Mouse (Mus musculus) myocyte (in vitro differentiated cells): Measurements from ENCODE around the gene Plcxd2. TPM values are rescaled to one million over a fixed set of nuclear protein-coding genes. Genes with fewer than 3 reads are reported as not detected.

Experiments
- H3K27me3 ChIP-seq: one replicate; pipeline ENCODE4 v1.6.1; 2011; ENCODE audit not compliant: control insufficient read depth, insufficient read depth, insufficient read length
- H3K36me3 ChIP-seq: one replicate; pipeline ENCODE4 v1.6.1; 2011; ENCODE audit not compliant: control insufficient read depth, insufficient read depth
- H3K4me2 ChIP-seq: one replicate; pipeline ENCODE4 v1.6.1; 2011; ENCODE audit warnings: low read depth, control low read depth
- H3K4me3 ChIP-seq: one replicate; pipeline ENCODE4 v1.5.1; 2011; ENCODE audit warnings: mild to moderate bottlenecking, control low read depth, moderate library complexity
- H3K79me2 ChIP-seq: one replicate; pipeline ENCODE4 v1.6.1; 2011; ENCODE audit not compliant: control insufficient read depth, insufficient read depth
- H3ac ChIP-seq: one replicate; pipeline ENCODE4 v1.6.1; 2011; ENCODE audit not compliant: control insufficient read depth, insufficient read length
- CEBPB ChIP-seq: IDR thresholded peaks from 2 replicates; pipeline ENCODE4 v1.6.1; 2011; ENCODE audit warnings: mild to moderate bottlenecking, moderate library complexity; ENCODE audit not compliant: poor library complexity, insufficient read depth, severe bottlenecking
- E2F4 ChIP-seq: IDR thresholded peaks from one replicate; pipeline ENCODE4 v1.6.1; 2011; ENCODE audit warnings: mild to moderate bottlenecking, control low read depth, moderate library complexity; ENCODE audit not compliant: insufficient read depth
- MAX ChIP-seq: IDR thresholded peaks from one replicate; pipeline ENCODE4 v1.6.1; 2011; ENCODE audit warnings: low read depth, mild to moderate bottlenecking, control low read depth
- MYOD1 ChIP-seq, 3 experiments: IDR thresholded peaks; one replicate each; pipeline ENCODE4 v1.6.1; 2011; ENCODE audit warnings: control low read depth in 2 of 3, low read depth in 2 of 3, mild to moderate bottlenecking in 2 of 3, moderate library complexity in 1 of 3; ENCODE audit not compliant: insufficient read length in 2 of 3, control insufficient read depth in 1 of 3
- MYOG ChIP-seq, 3 experiments: IDR thresholded peaks; one replicate each; pipeline ENCODE4 v1.6.1; 2011; ENCODE audit warnings: control low read depth in 2 of 3, low read depth in 2 of 3, mild to moderate bottlenecking in 2 of 3; ENCODE audit not compliant: insufficient read length in 2 of 3, control insufficient read depth in 1 of 3, insufficient read depth in 1 of 3
- POLR2A ChIP-seq: IDR thresholded peaks from one replicate; pipeline ENCODE4 v1.6.1; 2011; ENCODE audit warnings: low read depth, mild to moderate bottlenecking, control low read depth, moderate library complexity; ENCODE audit not compliant: insufficient read length
- POLR2AphosphoS2 ChIP-seq: IDR thresholded peaks from one replicate; pipeline ENCODE4 v1.6.1; 2011; ENCODE audit warnings: low read depth, control low read depth; ENCODE audit not compliant: insufficient read length
- REST ChIP-seq: IDR thresholded peaks from one replicate; pipeline ENCODE4 v1.6.1; 2011; ENCODE audit warnings: mild to moderate bottlenecking, control low read depth, moderate library complexity; ENCODE audit not compliant: insufficient read depth, insufficient read length
- SRF ChIP-seq: IDR thresholded peaks from one replicate; pipeline ENCODE4 v1.6.1; 2011; ENCODE audit warnings: low read depth; ENCODE audit not compliant: control insufficient read depth, insufficient read length
- TCF12 ChIP-seq: IDR thresholded peaks from one replicate; pipeline ENCODE4 v1.6.1; 2011; ENCODE audit warnings: mild to moderate bottlenecking, control low read depth; ENCODE audit not compliant: poor library complexity, insufficient read depth, severe bottlenecking
- TCF3 ChIP-seq: IDR thresholded peaks from one replicate; pipeline ENCODE4 v1.6.1; 2011; ENCODE audit warnings: low read depth, control low read depth; ENCODE audit not compliant: insufficient read length
- USF1 ChIP-seq: IDR thresholded peaks from one replicate; pipeline ENCODE4 v1.6.1; 2011; ENCODE audit warnings: low read depth, mild to moderate bottlenecking, control low read depth, moderate library complexity
- polyA plus RNA-seq: library from polyadenylated mRNA; unstranded; fragments of >200 nt; fragmentation: generic; extraction: Trizol; gene quantifications from one replicate; pipeline ENCODE4 v1.2.1, GENCODE M21; 2012; ENCODE audit warnings: missing spikeins

Plcxd2 gene
- polyA plus RNA-seq, 1 experiment = 0.90 TPM

DNA sequence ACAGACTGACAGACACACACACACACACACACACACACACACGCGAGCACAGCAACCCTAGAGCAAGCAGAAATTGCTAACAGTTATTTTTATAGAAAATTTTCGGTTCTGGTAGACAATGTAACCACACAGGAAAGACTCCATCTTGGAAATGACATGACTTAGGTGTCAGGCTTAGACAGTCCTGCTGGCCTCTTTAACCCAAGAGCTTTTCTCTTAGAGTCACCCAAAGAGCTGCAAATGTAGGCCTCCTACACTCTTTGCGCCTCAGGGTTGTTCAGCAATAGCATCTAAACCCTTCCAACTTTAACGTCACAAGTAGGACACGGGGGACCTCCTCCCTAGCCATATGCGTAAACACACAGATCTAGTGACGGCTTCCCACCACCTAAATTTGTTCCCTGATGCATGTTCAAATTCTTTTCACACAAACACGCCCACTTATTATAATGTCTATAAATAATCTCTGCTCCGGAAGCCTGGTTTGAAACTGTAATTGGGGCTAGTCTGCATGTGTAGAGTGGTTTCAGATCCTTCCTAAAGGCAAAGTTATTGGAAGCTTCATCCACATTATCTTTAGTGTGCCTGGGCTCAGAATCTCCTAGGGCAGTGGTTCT is 8.4 kb downstream of the Plcxd2 start:
- Histone ChIP-seq H3K27me3 (no peaks in the 10 kb centered on the region), H3K79me2 (no peaks in the 10 kb centered on the region), H3K4me2 (no peak overlapping the region), H3K36me3 (no peaks in the 10 kb centered on the region), H3K4me3 (no peak overlapping the region), H3ac (no peak overlapping the region)
- TF ChIP-seq USF1 (no peak), MYOG (IDR thresholded peaks at IDR 0.05; ENCODE audit: control insufficient read depth in 1 of 3, insufficient read depth in 1 of 3, insufficient read length in 2 of 3, low read depth in 2 of 3) (no peak), TCF3 (no peak)

DNA sequence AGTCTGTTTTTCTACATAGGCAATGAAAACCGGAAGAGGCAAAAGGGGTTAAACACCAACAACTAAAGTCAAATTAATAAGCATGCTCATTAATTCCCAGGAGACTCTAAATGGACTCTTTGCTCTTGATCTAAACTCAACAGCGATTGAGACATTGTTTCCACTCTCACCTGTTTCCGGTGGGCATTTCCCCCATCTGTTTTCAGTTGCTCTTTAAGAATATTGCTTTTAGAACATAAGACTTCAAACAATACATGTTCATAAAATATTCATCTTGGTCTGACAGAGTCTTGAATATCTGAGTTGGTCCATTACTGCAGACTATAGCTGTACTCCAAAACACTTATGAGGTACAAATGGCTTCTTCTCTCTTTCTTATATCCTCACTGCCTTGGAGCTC is 9.0 kb downstream of the Plcxd2 start:
- Histone ChIP-seq H3K27me3 (no peaks in the 10 kb centered on the region), H3K4me3 (no peak overlapping the region), H3K79me2 (no peaks in the 10 kb centered on the region), H3K36me3 (no peaks in the 10 kb centered on the region), H3ac (no peak overlapping the region), H3K4me2 (no peak overlapping the region)
- TF ChIP-seq MAX (no peak), TCF3 (no peak)

DNA sequence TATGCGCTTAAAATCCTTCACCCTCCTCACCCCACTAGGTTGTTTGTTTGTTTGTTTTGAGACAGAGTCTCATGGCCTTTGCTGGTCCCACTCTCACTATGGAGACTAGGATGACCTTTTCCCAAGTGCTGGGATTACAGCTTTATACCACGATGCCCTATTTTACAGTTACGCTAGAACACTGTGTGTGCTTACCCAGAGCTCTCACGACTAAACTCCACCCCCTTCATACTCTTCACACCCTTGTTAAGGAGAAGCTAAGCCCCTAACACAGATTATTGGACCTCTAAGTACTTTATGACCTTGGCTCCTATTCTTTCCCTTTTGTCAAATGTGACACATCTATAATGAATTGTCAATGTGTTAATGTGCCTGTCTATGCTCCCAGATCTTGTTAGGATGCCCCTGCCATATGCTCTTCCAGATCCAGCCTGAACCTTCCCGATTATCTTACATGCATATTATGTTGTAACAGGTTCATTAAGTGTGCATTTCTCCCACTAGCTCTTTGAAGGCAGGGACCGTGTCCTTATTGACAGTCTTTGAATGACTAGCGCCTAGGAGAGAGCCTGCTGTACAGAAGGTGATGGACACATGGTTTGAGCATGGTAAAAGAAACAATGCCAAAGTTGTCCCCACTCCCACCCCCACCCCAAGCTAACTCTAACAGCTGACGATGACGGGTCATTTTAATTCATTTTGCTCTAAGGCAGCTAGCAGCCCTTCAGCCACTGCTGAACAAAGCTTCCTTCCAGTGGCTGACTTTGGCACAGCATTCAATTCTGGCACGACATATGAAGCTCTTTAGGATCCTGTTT is 10.4 kb downstream of the Plcxd2 start:
- Histone ChIP-seq H3ac (no peak overlapping the region), H3K4me3 (no peak overlapping the region), H3K36me3 (no peaks in the 10 kb centered on the region), H3K4me2 (no peak overlapping the region), H3K27me3 (no peaks in the 10 kb centered on the region), H3K79me2 (no peaks in the 10 kb centered on the region)
- TF ChIP-seq POLR2AphosphoS2 (no peak), E2F4 (no peak), CEBPB (no peak), REST (no peak), TCF3 (no peak)

GRCm38 (mm10) chr16:45998231-45998630 is 11.8 kb downstream of the Plcxd2 start:
- Histone ChIP-seq H3K4me2 (no peak overlapping the region), H3K36me3 (no peaks in the 10 kb centered on the region), H3K27me3 (no peaks in the 10 kb centered on the region), H3K79me2 (no peaks in the 10 kb centered on the region), H3ac (no peak overlapping the region), H3K4me3 (no peak overlapping the region)
- TF ChIP-seq MYOD1 (IDR thresholded peaks at IDR 0.05; ENCODE audit: control insufficient read depth in 1 of 3, insufficient read length in 2 of 3, low read depth in 2 of 3) = no peak
- no peak for TF ChIP-seq SRF
- no peak for TF ChIP-seq TCF3
- TF ChIP-seq POLR2A = no peak
- no peak for TF ChIP-seq TCF12
- no peak for TF ChIP-seq REST
- no peak for TF ChIP-seq CEBPB
- TF ChIP-seq E2F4 = no peak
- TF ChIP-seq USF1 = no peak
- TF ChIP-seq POLR2AphosphoS2 = no peak
- no peak for TF ChIP-seq MAX
- TF ChIP-seq MYOG (IDR thresholded peaks at IDR 0.05; ENCODE audit: control insufficient read depth in 1 of 3, insufficient read depth in 1 of 3, insufficient read length in 2 of 3, low read depth in 2 of 3) = no peak

GRCm38 (mm10) chr16:45990901-45991676 is 18.9 kb downstream of the Plcxd2 start:
- no peak for TF ChIP-seq MAX
- no peak for TF ChIP-seq E2F4
- TF ChIP-seq TCF12 = no peak
- no peak for TF ChIP-seq MYOG (IDR thresholded peaks at IDR 0.05; ENCODE audit: control insufficient read depth in 1 of 3, insufficient read depth in 1 of 3, insufficient read length in 2 of 3, low read depth in 2 of 3)
- no peak for TF ChIP-seq SRF
- no peak for TF ChIP-seq TCF3
- TF ChIP-seq POLR2AphosphoS2 = no peak
- no peak for TF ChIP-seq POLR2A
- TF ChIP-seq USF1 = no peak
- no peak for TF ChIP-seq REST
- TF ChIP-seq MYOD1 (IDR thresholded peaks at IDR 0.05; ENCODE audit: control insufficient read depth in 1 of 3, insufficient read length in 2 of 3, low read depth in 2 of 3) = no peak
- TF ChIP-seq CEBPB = no peak
- H3K4me2 ChIP-seq = no peak overlapping the region
- H3K4me3 ChIP-seq = no peak overlapping the region
- no peaks in the 10 kb centered on the region for H3K27me3 ChIP-seq
- H3ac ChIP-seq = no peak overlapping the region
- no peaks in the 10 kb centered on the region for H3K79me2 ChIP-seq
- H3K36me3 ChIP-seq = no peaks in the 10 kb centered on the region
